8 mouse cellular contexts compared by ENCODE assay signal in genomic region chr17:34670235-34670634, GRCm38 (mm10). TPM values are rescaled to one million over a fixed set of nuclear protein-coding genes. Genes with fewer than 3 reads are reported as not detected.
DNase-seq lines count a peak whose midpoint lies in the region; ATAC-seq lines count a peak whose summit lies in the region.

TSS of gene Tnxb (plus strand) at chr17:34670535.

- H3K4me3 ChIP-seq in liver, embryonic 11.5 days (ENCODE audit: low read depth, low read length): peak within 1 kb of the TSS; percentile 32
- peak within 1 kb of the TSS; percentile 35 for H3K4me3 ChIP-seq in forebrain, embryonic 15.5 days
- peak within 1 kb of the TSS; percentile 34 for H3K4me3 ChIP-seq in hindbrain, embryonic 12.5 days
- peak within 1 kb of the TSS; percentile 35 for H3K4me3 ChIP-seq in neural tube, embryonic 12.5 days

- no peak for DNase-seq in liver, embryonic 11.5 days (ENCODE audit: low spot score)
- no peak for DNase-seq in liver
- no peak for DNase-seq in cerebellum, adult 8-10 months

- no peak within 1 kb of the TSS for H3K9ac ChIP-seq in liver, embryonic 11.5 days (ENCODE audit: low read depth, low read length)
- peak within 1 kb of the TSS; percentile 26 for H3K9ac ChIP-seq in forebrain, embryonic 15.5 days (replicated peaks)
- peak within 1 kb of the TSS; percentile 33; the same call in 1 of the 2 replicates for H3K9ac ChIP-seq in hindbrain, embryonic 12.5 days
- peak within 1 kb of the TSS; percentile 42 for H3K9ac ChIP-seq in neural tube, embryonic 12.5 days

- no peak within 1 kb of the TSS for H3K27ac ChIP-seq in liver, embryonic 11.5 days (ENCODE audit: low read depth, low read length)
- H3K27ac ChIP-seq in forebrain, embryonic 15.5 days (replicated peaks): no peak within 1 kb of the TSS
- no peak within 1 kb of the TSS for H3K27ac ChIP-seq in hindbrain, embryonic 12.5 days
- H3K27ac ChIP-seq in neural tube, embryonic 12.5 days: no peak within 1 kb of the TSS

- no peaks in the 10 kb centered on the region for H3K9me3 ChIP-seq in liver, embryonic 11.5 days (ENCODE audit: control insufficient read depth, low read length)
- no peaks in the 10 kb centered on the region for H3K9me3 ChIP-seq in forebrain, embryonic 15.5 days
- H3K9me3 ChIP-seq in hindbrain, embryonic 12.5 days (replicated peaks): no peaks in the 10 kb centered on the region
- H3K9me3 ChIP-seq in neural tube, embryonic 12.5 days: no peaks in the 10 kb centered on the region

- no peaks in the 10 kb centered on the region for H3K36me3 ChIP-seq in liver, embryonic 11.5 days (ENCODE audit: control insufficient read depth, insufficient read depth, low read length)
- no peaks in the 10 kb centered on the region for H3K36me3 ChIP-seq in forebrain, embryonic 15.5 days
- H3K36me3 ChIP-seq in hindbrain, embryonic 12.5 days: no peaks in the 10 kb centered on the region
- no peaks in the 10 kb centered on the region for H3K36me3 ChIP-seq in neural tube, embryonic 12.5 days

- H3K4me1 ChIP-seq in liver, embryonic 11.5 days (replicated peaks; ENCODE audit: control insufficient read depth, insufficient read depth, low read length): no peaks in the 10 kb centered on the region; the same call in 1 of the 2 replicates
- peaks cover 15% of the 10 kb centered on the region for H3K4me1 ChIP-seq in forebrain, embryonic 15.5 days
- H3K4me1 ChIP-seq in hindbrain, embryonic 12.5 days: peaks cover 17% of the 10 kb centered on the region
- H3K4me1 ChIP-seq in neural tube, embryonic 12.5 days: peaks cover 13% of the 10 kb centered on the region

- WGBS in liver, embryonic 11.5 days: 59% methylated on average over 7 of the region's 7 CpGs
- 65% methylated on average over 7 of the region's 7 CpGs for WGBS in forebrain, embryonic 15.5 days
- WGBS in hindbrain, embryonic 12.5 days: 66% methylated on average over 7 of the region's 7 CpGs
- 65% methylated on average over 7 of the region's 7 CpGs for WGBS in neural tube, embryonic 12.5 days

- peak within 1 kb of the TSS; percentile 56 for H3K4me2 ChIP-seq in liver, embryonic 11.5 days
- peak within 1 kb of the TSS; percentile 53 for H3K4me2 ChIP-seq in forebrain, embryonic 15.5 days (replicated peaks)
- peak within 1 kb of the TSS; percentile 64 for H3K4me2 ChIP-seq in hindbrain, embryonic 12.5 days (replicated peaks)
- peak within 1 kb of the TSS; percentile 64 for H3K4me2 ChIP-seq in neural tube, embryonic 12.5 days (replicated peaks)

- H3K27me3 ChIP-seq in liver, embryonic 11.5 days (replicated peaks; ENCODE audit: control insufficient read depth, insufficient read depth, low read length): peaks cover 54% of the 10 kb centered on the region
- peaks cover 43% of the 10 kb centered on the region for H3K27me3 ChIP-seq in forebrain, embryonic 15.5 days
- peaks cover 74% of the 10 kb centered on the region for H3K27me3 ChIP-seq in hindbrain, embryonic 12.5 days
- peaks cover 60% of the 10 kb centered on the region for H3K27me3 ChIP-seq in neural tube, embryonic 12.5 days (replicated peaks)

- ATAC-seq in liver, embryonic 11.5 days (replicated peaks; ENCODE audit: low FRiP score): no peak
- ATAC-seq in forebrain, embryonic 15.5 days (replicated peaks): no peak
- no peak for ATAC-seq in hindbrain, embryonic 12.5 days (ENCODE audit: low FRiP score)
- no peak for ATAC-seq in neural tube, embryonic 12.5 days (ENCODE audit: low FRiP score, low read depth)
- ATAC-seq in frontal cortex, adult (ENCODE audit: low TSS enrichment): no peak
- ATAC-seq in inflammation-experienced regulatory T-cells, adult 6 months: no peak

RNA-seq across cellular contexts. Expression of gene Tnxb, which starts in this region (rescaled TPM):
- polyA plus RNA-seq in liver, embryonic 11.5 days (2014; fragmentation: Nextera tagmentation; extraction: Ambion mirVana): 0.10 TPM in 1 of 2 replicates, not detected in the other
- polyA plus RNA-seq in forebrain, embryonic 15.5 days (2015; fragmentation: Nextera tagmentation; extraction: Ambion mirVana): 0.05 and 0.06 TPM in 2 replicates
- polyA plus RNA-seq in hindbrain, embryonic 12.5 days (2016; fragmentation: Nextera tagmentation; extraction: Ambion mirVana): 0.04 and 0.05 TPM in 2 replicates
- polyA plus RNA-seq in neural tube, embryonic 12.5 days (2016; fragmentation: Nextera tagmentation; extraction: Ambion mirVana): 0.03 TPM in 2 replicates
- not detected for polyA plus RNA-seq in inflammation-experienced regulatory T-cells, adult 6 months (2017; shearing (Covaris generic))
